Mouse (Mus musculus) erythroblast, embryonic 14.5 days (primary cell): ENCODE results near the gene BC037034.

Experiments used
- GATA1 ChIP-seq: IDR thresholded peaks from 2 replicates; pipeline ENCODE4 v1.6.1; 2012; ENCODE audit warnings: low read length, inconsistent platforms, mixed read lengths
- TAL1 ChIP-seq: IDR thresholded peaks from 3 replicates; pipeline ENCODE4 v1.6.1; 2012; ENCODE audit warnings: low read length, inconsistent platforms, mixed read lengths

GRCm38 (mm10) chr5:138262001-138262400, 1.8 kb downstream of the BC037034 start:
- TF ChIP-seq GATA1 (no peak), TAL1 (no peak)
